22 mouse cellular contexts compared by ENCODE assay signal in the genomic region with DNA sequence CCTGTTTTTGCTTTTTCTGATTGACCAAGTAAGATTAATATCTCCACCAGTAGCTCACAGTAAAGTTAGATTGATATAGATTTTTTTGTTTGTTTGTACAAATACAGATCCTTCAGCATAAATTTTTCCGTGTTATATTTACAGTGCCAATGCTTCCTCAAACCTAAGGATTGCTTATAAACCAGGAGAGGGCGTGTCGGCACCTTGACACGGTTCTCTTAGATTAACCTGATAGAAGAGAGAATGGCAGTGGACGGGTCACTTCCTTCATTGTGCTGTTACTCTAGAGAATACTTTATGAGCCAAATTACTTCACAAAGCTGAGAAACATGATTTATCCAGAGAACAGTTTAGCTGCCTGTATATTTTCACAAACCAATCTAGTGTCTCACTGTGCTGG.
A peak's percentile ranks its signal among the peaks of the same experiment; 100 is the strongest.
DNase-seq lines count a peak whose midpoint lies in the region; ATAC-seq and TF ChIP-seq lines count a peak whose summit lies in the region.
"Had no signal": no experiment of that assay in that cellular context is flagged by ENCODE, and none has a peak within 500 bp of the region (broad histone marks: within the 10 kb centered on the region; RNA-seq: fewer than 3 reads in every experiment).

No protein-coding gene starts in this region.

- intact Hi-C loops in heart, postnatal 10 days (cut with DNase I) = no loop called here

- WGBS in heart, embryonic 10.5 days = 79% methylated on average over 5 of the region's 5 CpGs

- no peaks in the 10 kb centered on the region for H3K27me3 ChIP-seq in G1E (ENCODE audit: insufficient read depth, low read length)
- H3K27me3 ChIP-seq in heart, embryonic 10.5 days (ENCODE audit: insufficient read depth, poor library complexity, severe bottlenecking) = no peaks in the 10 kb centered on the region
- H3K27me3 ChIP-seq: embryonic facial prominence, embryonic 13.5 days; forebrain, embryonic 12.5 days; forebrain, embryonic 15.5 days; Patski had no signal

- peaks cover 4% of the 10 kb centered on the region; the same call in 1 of the 2 replicates for H3K4me1 ChIP-seq in G1E (ENCODE audit: insufficient read depth, low read depth, low read length)
- no peaks in the 10 kb centered on the region for H3K4me1 ChIP-seq in heart, embryonic 10.5 days
- H3K4me1 ChIP-seq: embryonic facial prominence, embryonic 13.5 days; forebrain, embryonic 12.5 days; forebrain, embryonic 15.5 days had no signal

- H3K27ac ChIP-seq in heart, embryonic 10.5 days = no peak overlapping the region
- H3K27ac ChIP-seq: embryonic facial prominence, embryonic 13.5 days; forebrain, embryonic 12.5 days; forebrain, embryonic 15.5 days; heart, adult 2 months; hindbrain, embryonic 14.5 days; hindbrain, postnatal 0 days had no signal

- TF ChIP-seq CTCF in G1E (IDR thresholded peaks at IDR 0.05; ENCODE audit: low read depth, low read length) = no peak

- H3K36me3 ChIP-seq in G1E (replicated peaks) = no peaks in the 10 kb centered on the region
- H3K36me3 ChIP-seq in heart, embryonic 10.5 days = peaks cover 8% of the 10 kb centered on the region; the same call in 1 of the 2 replicates
- H3K36me3 ChIP-seq: forebrain, embryonic 15.5 days had no signal

- ATAC-seq in G1E (ENCODE audit: extremely low read depth, insufficient number of reproducible peaks, low FRiP score, poor library complexity, severe bottlenecking) = peak; percentile 22; the same call in 1 of the 2 replicates
- peak; percentile 55; the same call in 1 of the 2 replicates for ATAC-seq in granulocyte monocyte progenitor cell, adult 5-6 weeks (replicated peaks; ENCODE audit: poor library complexity, severe bottlenecking)
- peak; percentile 83 for ATAC-seq in megakaryocyte progenitor cell, adult 5-6 weeks (replicated peaks; ENCODE audit: poor library complexity)
- ATAC-seq: forebrain, embryonic 15.5 days; hindbrain, postnatal 0 days; inflammation-experienced regulatory T-cells, adult 6 months; Patski had no signal

- no peak for DNase-seq in G1E (ENCODE audit: low spot score)
- DNase-seq in heart, postnatal 10 days = no peak
- no peak for DNase-seq in urinary bladder, postnatal 4 days (ENCODE audit: low spot score in 2 of 2)
- DNase-seq in heart, embryonic 10.5 days (ENCODE audit: low spot score) = no peak
- DNase-seq: adrenal gland, postnatal 10 days; adrenal gland, postnatal 36 days; cerebellum, adult 18-20 months; cerebellum, adult 9-10 months; cerebellum, postnatal 14 days; gastrocnemius, postnatal 25 days; heart, adult 2 months; heart, postnatal 36 days had no signal

- H3K9me3 ChIP-seq in G1E (replicated peaks) = no peaks in the 10 kb centered on the region
- H3K9me3 ChIP-seq in heart, embryonic 10.5 days = no peaks in the 10 kb centered on the region
- H3K9me3 ChIP-seq: embryonic facial prominence, embryonic 13.5 days; forebrain, embryonic 12.5 days; forebrain, embryonic 15.5 days had no signal

- no peak overlapping the region for H3K4me3 ChIP-seq in G1E (ENCODE audit: low read depth, low read length)
- no peak overlapping the region for H3K4me3 ChIP-seq in heart, embryonic 10.5 days
- H3K4me3 ChIP-seq: embryonic facial prominence, embryonic 13.5 days; erythroblast, embryonic 14.5 days; forebrain, embryonic 12.5 days; forebrain, embryonic 15.5 days; heart, adult 2 months had no signal

Comparison
In these comparisons a context has a peak if more than half of its experiments do, and no peak if none do; other contexts are left out.
1. ATAC-seq: peak in every context shown above with its lines; median percentile 83 in megakaryocyte progenitor cell, adult 5-6 weeks; 55 in granulocyte monocyte progenitor cell, adult 5-6 weeks; 22 in G1E.